Mouse (Mus musculus): ENCODE results near the gene Rnf34. TPM values are rescaled to one million over a fixed set of nuclear protein-coding genes. Genes with fewer than 3 reads are reported as not detected.

Rnf34 gene
- polyA plus RNA-seq, 2 experiments, result 6.6 to 12.2 TPM

DNA sequence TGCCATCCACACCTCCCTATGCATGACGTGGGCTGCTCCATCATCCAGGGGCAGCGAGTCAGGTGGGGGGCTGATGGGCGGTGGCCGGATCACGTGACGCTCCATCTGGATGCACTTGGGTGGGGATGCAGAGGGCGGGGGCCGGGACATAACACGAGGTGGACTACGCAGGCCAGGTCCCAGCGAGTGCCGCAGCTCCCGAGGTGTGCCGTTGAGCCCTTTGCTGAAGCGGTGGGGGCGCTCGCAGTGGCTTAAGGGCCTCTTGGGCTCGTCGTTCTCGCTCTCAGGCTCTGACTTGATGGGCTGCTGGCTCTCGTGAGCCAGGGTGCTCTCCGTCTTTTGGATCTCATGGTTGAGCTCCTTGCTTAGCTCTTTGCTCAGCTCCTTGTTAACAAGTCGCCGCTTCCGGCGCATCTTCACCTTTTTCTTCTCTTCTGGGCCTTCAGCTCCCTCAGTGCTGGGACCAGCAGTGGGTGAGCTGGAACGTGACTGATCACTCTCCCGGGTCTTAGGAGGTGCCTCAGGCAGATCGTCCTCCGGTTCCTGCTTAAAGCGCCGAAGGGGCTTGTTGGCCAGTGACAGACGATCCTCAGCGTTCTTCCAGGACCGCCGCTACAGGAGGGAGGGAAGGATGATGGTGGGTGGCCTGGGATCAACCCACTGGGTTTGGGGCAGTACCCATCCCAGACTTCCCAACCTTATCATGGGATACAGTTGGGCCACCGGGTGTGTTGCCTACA, 30.6 kb downstream of the Rnf34 start:
- no peaks in the 10 kb centered on the region for H3K27me3 ChIP-seq (ENCODE audit: control insufficient read depth, insufficient read depth, low read length)
- no peak overlapping the region for H3K27ac ChIP-seq
- no peaks in the 10 kb centered on the region for H3K4me1 ChIP-seq (replicated peaks; ENCODE audit: control insufficient read depth in 2 of 2, insufficient read depth in 2 of 2, low read length in 1 of 2)
- DNase-seq (ENCODE audit: low read depth in 3 of 3, low spot score in 3 of 3) (no peak), ATAC-seq (ENCODE audit: insufficient read depth) (no peak)
- H3K36me3 ChIP-seq (replicated peaks; ENCODE audit: control insufficient read depth, insufficient read depth, low read depth), result peaks cover 4% of the 10 kb centered on the region; the same call in 1 of the 2 replicates
- no peak overlapping the region for H3K4me3 ChIP-seq (ENCODE audit: insufficient read depth in 1 of 2, low read depth in 2 of 2, low read length in 2 of 2)
- WGBS (ENCODE audit: insufficient replicate concordance), result 91% methylated on average over 37 of the region's 37 CpGs
- H3K4me2 ChIP-seq (ENCODE audit: low read depth), result no peak overlapping the region
- TF ChIP-seq CTCF (IDR thresholded peaks at IDR 0.05; ENCODE audit: low read depth) (no peak), EP300 (IDR thresholded peaks at IDR 0.05; ENCODE audit: low read depth) (no peak)
- H3K9me3 ChIP-seq (ENCODE audit: control insufficient read depth, low read length), result no peaks in the 10 kb centered on the region
- no peak overlapping the region for H3K9ac ChIP-seq (replicated peaks)

DNA sequence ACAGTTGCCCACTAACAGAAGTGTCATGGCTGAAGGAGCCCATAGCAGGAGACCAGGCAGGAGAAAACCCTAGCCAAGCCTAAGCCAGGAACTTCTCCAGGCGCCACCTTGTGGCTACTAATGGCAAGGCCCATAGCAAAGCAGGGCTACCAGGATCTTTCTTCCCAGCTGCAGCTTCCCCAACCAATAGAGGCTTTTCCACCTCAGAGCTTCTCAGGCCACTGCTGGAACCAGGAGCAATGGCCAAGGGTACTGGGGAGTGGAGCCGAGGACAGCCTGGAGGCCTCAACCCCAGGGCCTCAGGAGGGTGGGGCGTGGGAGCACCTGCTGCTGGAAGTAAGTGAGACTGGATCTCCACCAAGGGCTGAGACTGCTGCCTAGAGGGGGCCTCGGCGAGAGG, 31.5 kb downstream of the Rnf34 start:
- H3K4me1 ChIP-seq (replicated peaks; ENCODE audit: control insufficient read depth in 2 of 2, insufficient read depth in 2 of 2, low read length in 1 of 2), result peaks cover 4 to 7% of the 10 kb centered on the region in 2 experiments
- peak; percentile 24; the same call in 1 of the 2 replicates for ATAC-seq (ENCODE audit: insufficient read depth)
- 53% methylated on average over 5 of the region's 5 CpGs for WGBS (ENCODE audit: insufficient replicate concordance)

GRCm38 (mm10) chr5:122882256-122883050, 32.6 kb downstream of the Rnf34 start:
- Histone ChIP-seq H3K9ac (replicated peaks) (no peak overlapping the region), H3K36me3 (replicated peaks; ENCODE audit: control insufficient read depth, insufficient read depth, low read depth) (peaks cover 4% of the 10 kb centered on the region; the same call in 1 of the 2 replicates), H3K27me3 (ENCODE audit: control insufficient read depth, insufficient read depth, low read length) (no peaks in the 10 kb centered on the region), H3K4me1 (replicated peaks; ENCODE audit: control insufficient read depth in 2 of 2, insufficient read depth in 2 of 2, low read length in 1 of 2) (peaks cover 4 to 7% of the 10 kb centered on the region in 2 experiments), H3K27ac (no peak overlapping the region), H3K4me2 (ENCODE audit: low read depth) (no peak overlapping the region), H3K9me3 (ENCODE audit: control insufficient read depth, low read length) (no peaks in the 10 kb centered on the region), H3K4me3 (ENCODE audit: insufficient read depth in 1 of 2, low read depth in 2 of 2, low read length in 2 of 2) (no peak overlapping the region)
- WGBS (ENCODE audit: insufficient replicate concordance), result 78% methylated on average over 18 of the region's 18 CpGs
- DNase-seq (ENCODE audit: low read depth in 3 of 3, low spot score in 3 of 3), result no peak
- TF ChIP-seq CTCF (IDR thresholded peaks at IDR 0.05; ENCODE audit: low read depth) (no peak), EP300 (IDR thresholded peaks at IDR 0.05; ENCODE audit: low read depth) (no peak)
- ATAC-seq (ENCODE audit: insufficient read depth), result no peak

More for the DNA sequence above, 31.5 kb downstream of the Rnf34 start:
- peaks cover 4% of the 10 kb centered on the region; the same call in 1 of the 2 replicates for H3K36me3 ChIP-seq (replicated peaks; ENCODE audit: control insufficient read depth, insufficient read depth, low read depth)
- H3K4me3 ChIP-seq (ENCODE audit: insufficient read depth in 1 of 2, low read depth in 2 of 2, low read length in 2 of 2), result no peak overlapping the region
- H3K9ac ChIP-seq (replicated peaks), result no peak overlapping the region
- H3K27me3 ChIP-seq (ENCODE audit: control insufficient read depth, insufficient read depth, low read length), result no peaks in the 10 kb centered on the region
- no peak overlapping the region for H3K27ac ChIP-seq
- H3K4me2 ChIP-seq (ENCODE audit: low read depth), result no peak overlapping the region
- TF ChIP-seq CTCF (IDR thresholded peaks at IDR 0.05; ENCODE audit: low read depth) (peak; percentile 93), EP300 (IDR thresholded peaks at IDR 0.05; ENCODE audit: low read depth) (no peak)
- no peak for DNase-seq (ENCODE audit: low read depth in 3 of 3, low spot score in 3 of 3)
- no peaks in the 10 kb centered on the region for H3K9me3 ChIP-seq (ENCODE audit: control insufficient read depth, low read length)

DNA sequence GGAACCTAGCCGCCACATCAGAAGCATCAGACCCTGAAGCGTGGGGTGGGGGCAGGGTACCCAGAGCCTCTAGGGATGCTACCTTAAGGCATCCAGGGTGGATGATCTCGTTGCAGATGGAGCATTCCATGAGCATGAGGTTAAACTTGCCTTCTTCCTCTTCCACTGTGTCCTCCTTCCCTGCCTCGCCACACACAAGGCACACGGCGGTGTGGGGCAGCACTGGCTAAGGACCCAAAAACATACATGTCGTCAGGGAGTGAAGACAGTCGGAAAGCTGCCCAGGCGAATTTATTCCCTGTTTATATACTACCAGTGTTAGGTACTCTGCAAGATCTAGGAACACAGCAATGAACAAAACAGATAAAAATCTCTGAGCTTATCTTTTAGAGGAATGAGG, 33.4 kb downstream of the Rnf34 start:
- Histone ChIP-seq H3K36me3 (replicated peaks; ENCODE audit: control insufficient read depth, insufficient read depth, low read depth) (peaks cover 4% of the 10 kb centered on the region; the same call in 1 of the 2 replicates), H3K4me1 (replicated peaks; ENCODE audit: control insufficient read depth in 2 of 2, insufficient read depth in 2 of 2, low read length in 1 of 2) (peaks cover 4 to 7% of the 10 kb centered on the region in 2 experiments), H3K4me3 (ENCODE audit: insufficient read depth in 1 of 2, low read depth in 2 of 2, low read length in 2 of 2) (no peak overlapping the region), H3K27me3 (ENCODE audit: control insufficient read depth, insufficient read depth, low read length) (no peaks in the 10 kb centered on the region), H3K4me2 (ENCODE audit: low read depth) (no peak overlapping the region), H3K9ac (replicated peaks) (no peak overlapping the region), H3K9me3 (ENCODE audit: control insufficient read depth, low read length) (no peaks in the 10 kb centered on the region), H3K27ac (no peak overlapping the region)
- no peak for TF ChIP-seq CTCF (IDR thresholded peaks at IDR 0.05; ENCODE audit: low read depth)
- TF ChIP-seq EP300 (IDR thresholded peaks at IDR 0.05; ENCODE audit: low read depth), result no peak
- WGBS (ENCODE audit: insufficient replicate concordance), result 75% methylated on average over 9 of the region's 9 CpGs
- ATAC-seq (ENCODE audit: insufficient read depth), result no peak
- no peak for DNase-seq (ENCODE audit: low read depth in 3 of 3, low spot score in 3 of 3)
